Mouse (Mus musculus): ENCODE measurements around the gene Fscn3. TPM values are rescaled to one million over a fixed set of nuclear protein-coding genes. Genes with fewer than 3 reads are reported as not detected.

The Fscn3 gene
- polyA plus RNA-seq (2015; fragmentation: Nextera tagmentation; extraction: Ambion mirVana) = not detected in 2 replicates

DNA sequence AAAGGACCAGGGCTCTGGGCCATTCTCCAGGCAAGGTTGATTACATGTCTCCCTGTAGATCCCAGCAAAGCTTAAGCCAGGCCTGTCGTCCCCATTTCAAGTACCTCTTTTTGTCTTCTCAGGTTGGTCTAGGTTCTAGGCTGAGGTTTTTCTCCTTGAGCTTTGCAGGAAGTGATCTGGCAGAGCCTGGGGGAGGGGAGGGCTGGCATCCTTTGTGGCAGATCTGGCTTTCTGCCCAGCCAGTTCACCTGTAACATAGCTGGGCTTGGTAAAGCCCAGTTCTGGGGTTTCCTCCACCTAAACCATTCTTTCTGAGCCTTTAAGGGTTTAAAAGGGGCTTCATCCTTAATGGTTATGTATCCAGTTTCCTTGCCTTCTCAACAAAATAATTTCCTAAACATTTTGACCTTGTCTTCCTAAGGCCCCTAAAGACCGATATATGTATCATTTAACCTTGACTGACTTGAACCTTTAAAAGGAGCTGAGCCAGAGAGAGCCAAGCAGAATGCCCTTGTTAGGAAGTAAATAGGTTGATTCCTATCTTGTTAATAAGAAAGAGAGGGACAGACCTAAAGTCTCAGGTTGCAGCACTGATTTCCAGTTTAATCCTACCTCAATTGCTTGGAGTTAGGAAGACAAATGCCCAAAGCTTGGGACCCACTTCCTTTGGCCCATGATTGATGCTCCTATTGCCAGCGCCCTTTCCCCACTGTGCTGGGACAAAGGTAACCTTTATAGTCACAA, at the start of gene Fscn3:
TSS of gene Fscn3 (plus strand) at position 694 of the 744 bp plus-strand sequence.
- Histone ChIP-seq H3K36me3 (replicated peaks) (no peaks in the 10 kb centered on the region; the same call in 1 of the 2 replicates), H3K27me3 (replicated peaks) (no peaks in the 10 kb centered on the region), H3K9me3 (no peaks in the 10 kb centered on the region), H3K27ac (no peak within 1 kb of the TSS), H3K4me2 (no peak within 1 kb of the TSS), H3K4me1 (peaks cover 23% of the 10 kb centered on the region), H3K9ac (no peak within 1 kb of the TSS), H3K4me3 (no peak within 1 kb of the TSS)
- 83% methylated on average over 3 of the region's 3 CpGs for WGBS
- no peak for ATAC-seq (replicated peaks)

DNA sequence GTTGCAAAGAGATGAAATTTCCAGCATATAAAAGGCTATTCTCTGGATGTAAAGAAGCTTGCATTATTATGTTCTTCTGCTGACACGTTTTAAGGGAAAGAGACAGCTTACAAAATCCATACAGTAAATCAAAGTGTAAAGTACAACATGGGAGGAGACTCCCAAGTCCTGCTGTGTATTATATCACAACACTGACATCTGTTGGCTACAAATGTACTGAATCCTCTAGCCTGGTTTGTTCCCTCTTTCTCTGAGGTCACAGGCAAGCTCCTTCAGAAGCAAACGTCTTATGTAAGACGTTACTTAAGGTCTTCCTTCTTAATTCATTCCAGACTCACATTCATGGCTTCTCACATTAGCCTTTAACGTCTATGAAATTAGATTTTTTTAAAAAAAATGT, 45.6 kb upstream of the Fscn3 start:
- no peak overlapping the region for H3K4me3 ChIP-seq
- H3K9me3 ChIP-seq = no peaks in the 10 kb centered on the region
- no peaks in the 10 kb centered on the region for H3K27me3 ChIP-seq (replicated peaks)
- 69% methylated on average over 4 of the region's 4 CpGs for WGBS
- ATAC-seq (replicated peaks) = no peak
- no peaks in the 10 kb centered on the region for H3K4me1 ChIP-seq
- H3K9ac ChIP-seq = no peak overlapping the region
- no peak overlapping the region for H3K4me2 ChIP-seq
- H3K27ac ChIP-seq = no peak overlapping the region
- H3K36me3 ChIP-seq (replicated peaks) = no peaks in the 10 kb centered on the region

- no peak overlapping the region for H3K9ac ChIP-seq
- WGBS = 91% methylated on average over 3 of the region's 3 CpGs
- H3K4me1 ChIP-seq = no peaks in the 10 kb centered on the region
- no peaks in the 10 kb centered on the region for H3K27me3 ChIP-seq (replicated peaks)
- no peak overlapping the region for H3K4me3 ChIP-seq
- no peaks in the 10 kb centered on the region for H3K9me3 ChIP-seq
- ATAC-seq (replicated peaks) = no peak
- H3K27ac ChIP-seq = no peak overlapping the region
- no peaks in the 10 kb centered on the region for H3K36me3 ChIP-seq (replicated peaks)
- no peak overlapping the region for H3K4me2 ChIP-seq
Observed at GRCm38 (mm10) chr6:28385169-28385568, 42.4 kb upstream of the Fscn3 start.

- Histone ChIP-seq H3K36me3 (replicated peaks) (no peaks in the 10 kb centered on the region), H3K4me3 (no peak overlapping the region), H3K9ac (no peak overlapping the region), H3K4me1 (no peaks in the 10 kb centered on the region), H3K27ac (no peak overlapping the region), H3K27me3 (replicated peaks) (no peaks in the 10 kb centered on the region), H3K9me3 (no peaks in the 10 kb centered on the region), H3K4me2 (no peak overlapping the region)
- ATAC-seq (replicated peaks) = no peak
- 94% methylated on average over 3 of the region's 3 CpGs for WGBS
Observed at GRCm38 (mm10) chr6:28389038-28389437, 38.6 kb upstream of the Fscn3 start.

- no peak; the same call in 1 of the 2 replicates for ATAC-seq (replicated peaks)
- no peak overlapping the region for H3K9ac ChIP-seq
Observed at GRCm38 (mm10) chr6:28396051-28396852, 31.3 kb upstream of the Fscn3 start.

GRCm38 (mm10) chr6:28396853-28397457, 30.6 kb upstream of the Fscn3 start:
- Histone ChIP-seq H3K9ac (0 out of 2 replicates have a peak overlapping the region, but pooled peaks have one; percentile 0), H3K27me3 (replicated peaks) (no peaks in the 10 kb centered on the region), H3K27ac (peak overlapping the region; percentile 66), H3K4me3 (peak overlapping the region; percentile 54), H3K36me3 (replicated peaks) (no peaks in the 10 kb centered on the region), H3K4me2 (peak overlapping the region; percentile 95), H3K9me3 (no peaks in the 10 kb centered on the region), H3K4me1 (peaks cover 19% of the 10 kb centered on the region)
- under 1% methylated on average over 19 of the region's 19 CpGs for WGBS
- peak; percentile 74 for ATAC-seq (replicated peaks)

More at GRCm38 (mm10) chr6:28396051-28396852, 31.3 kb upstream of the Fscn3 start:
- peak overlapping the region; percentile 95 for H3K4me2 ChIP-seq
- H3K9me3 ChIP-seq = no peaks in the 10 kb centered on the region
- H3K27me3 ChIP-seq (replicated peaks) = no peaks in the 10 kb centered on the region
- H3K36me3 ChIP-seq (replicated peaks) = no peaks in the 10 kb centered on the region
- 11% methylated on average over 15 of the region's 15 CpGs for WGBS
- 0 out of 2 replicates have a peak overlapping the region, but pooled peaks have one; percentile 66 for H3K27ac ChIP-seq
- peaks cover 19% of the 10 kb centered on the region for H3K4me1 ChIP-seq
- peak overlapping the region; percentile 54 for H3K4me3 ChIP-seq

DNA sequence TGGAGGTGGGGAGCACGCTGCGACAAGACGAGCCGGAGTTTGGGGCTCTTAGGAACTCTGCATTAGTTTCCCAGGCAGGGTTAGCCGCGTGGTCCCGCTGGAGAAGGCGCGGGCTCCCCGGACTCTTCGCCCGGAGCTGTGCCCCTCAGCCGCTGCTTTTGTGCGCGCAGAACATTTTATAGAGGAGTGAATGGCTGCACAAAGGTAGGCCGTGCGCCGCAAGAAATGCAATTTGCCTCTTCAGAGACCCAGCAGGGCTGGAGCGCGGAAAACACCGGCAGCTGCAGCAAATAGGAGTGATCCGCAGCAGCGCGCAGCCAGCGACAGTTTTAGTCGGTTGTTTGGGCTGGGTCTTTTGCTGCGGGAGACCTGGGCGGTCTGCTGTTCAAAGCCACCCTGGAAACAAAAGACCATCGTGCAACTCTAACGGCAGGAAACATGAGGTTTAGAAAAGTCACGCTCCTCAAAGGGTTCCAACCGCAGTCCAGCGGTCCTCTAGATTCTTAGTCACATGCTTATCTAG, 29.8 kb upstream of the Fscn3 start, which contains the start of gene Zfp800:
TSS of gene Zfp800 (minus strand) at position 325 of the 523 bp plus-strand sequence.
- H3K36me3 ChIP-seq (replicated peaks) = no peaks in the 10 kb centered on the region
- H3K4me3 ChIP-seq = peak within 1 kb of the TSS; percentile 54
- H3K9me3 ChIP-seq = no peaks in the 10 kb centered on the region
- peak within 1 kb of the TSS; percentile 66 for H3K27ac ChIP-seq
- H3K4me1 ChIP-seq = peaks cover 19% of the 10 kb centered on the region
- H3K9ac ChIP-seq = peak within 1 kb of the TSS; percentile 50
- under 1% methylated on average over 33 of the region's 33 CpGs for WGBS
- H3K27me3 ChIP-seq (replicated peaks) = no peaks in the 10 kb centered on the region
- peak; percentile 75 for ATAC-seq (replicated peaks)
- H3K4me2 ChIP-seq = peak within 1 kb of the TSS; percentile 95

GRCm38 (mm10) chr6:28398726-28399125, 28.9 kb upstream of the Fscn3 start:
- Histone ChIP-seq H3K36me3 (replicated peaks) (no peaks in the 10 kb centered on the region), H3K9me3 (no peaks in the 10 kb centered on the region), H3K27ac (no peak overlapping the region), H3K9ac (no peak overlapping the region), H3K4me1 (peaks cover 19% of the 10 kb centered on the region), H3K4me2 (no peak overlapping the region), H3K4me3 (no peak overlapping the region), H3K27me3 (replicated peaks) (no peaks in the 10 kb centered on the region)
- ATAC-seq (replicated peaks) = no peak
- WGBS = 88% methylated on average over 3 of the region's 3 CpGs

- Histone ChIP-seq H3K36me3 (replicated peaks) (no peaks in the 10 kb centered on the region), H3K27ac (no peak overlapping the region), H3K27me3 (replicated peaks) (no peaks in the 10 kb centered on the region), H3K4me2 (no peak overlapping the region), H3K4me1 (peaks cover 19% of the 10 kb centered on the region), H3K9me3 (no peaks in the 10 kb centered on the region), H3K9ac (no peak overlapping the region), H3K4me3 (no peak overlapping the region)
- ATAC-seq (replicated peaks) = no peak
- WGBS = 92% methylated on average over 4 of the region's 4 CpGs
Observed at GRCm38 (mm10) chr6:28399791-28400190, 27.8 kb upstream of the Fscn3 start.

GRCm38 (mm10) chr6:28410053-28410452, 17.5 kb upstream of the Fscn3 start:
- no peaks in the 10 kb centered on the region for H3K4me1 ChIP-seq
- H3K9me3 ChIP-seq = no peaks in the 10 kb centered on the region
- no peak overlapping the region for H3K27ac ChIP-seq
- H3K9ac ChIP-seq = no peak overlapping the region
- H3K36me3 ChIP-seq (replicated peaks) = no peaks in the 10 kb centered on the region
- 91% methylated on average over 9 of the region's 9 CpGs for WGBS
- H3K27me3 ChIP-seq (replicated peaks) = no peaks in the 10 kb centered on the region
- no peak overlapping the region for H3K4me2 ChIP-seq
- no peak overlapping the region for H3K4me3 ChIP-seq
- ATAC-seq (replicated peaks) = no peak

- WGBS = 80% methylated on average over 2 of the region's 2 CpGs
- Histone ChIP-seq H3K9ac (no peak overlapping the region), H3K36me3 (replicated peaks) (peaks cover 5% of the 10 kb centered on the region; the same call in 1 of the 2 replicates), H3K4me1 (no peaks in the 10 kb centered on the region), H3K9me3 (no peaks in the 10 kb centered on the region), H3K27ac (no peak overlapping the region), H3K27me3 (replicated peaks) (no peaks in the 10 kb centered on the region), H3K4me2 (no peak overlapping the region), H3K4me3 (no peak overlapping the region)
- ATAC-seq (replicated peaks) = no peak
Observed at GRCm38 (mm10) chr6:28411236-28411635, 16.4 kb upstream of the Fscn3 start.

GRCm38 (mm10) chr6:28416981-28417380, 10.6 kb upstream of the Fscn3 start:
- WGBS = 86% methylated on average over 4 of the region's 4 CpGs
- no peaks in the 10 kb centered on the region for H3K9me3 ChIP-seq
- no peak overlapping the region for H3K27ac ChIP-seq
- H3K4me2 ChIP-seq = no peak overlapping the region
- H3K4me3 ChIP-seq = no peak overlapping the region
- no peak for ATAC-seq (replicated peaks)
- peaks cover 25% of the 10 kb centered on the region for H3K4me1 ChIP-seq
- no peak overlapping the region for H3K9ac ChIP-seq
- peaks cover 29% of the 10 kb centered on the region for H3K36me3 ChIP-seq (replicated peaks)
- no peaks in the 10 kb centered on the region for H3K27me3 ChIP-seq (replicated peaks)

All from midbrain, embryonic 15.5 days (tissue).